Mouse (Mus musculus) thymus, adult 2 months (tissue): ENCODE data around the gene Ints4.

Source experiments
- CTCF ChIP-seq: fragments of 200-500 bp; IDR thresholded peaks from 2 replicates; pipeline ENCODE4 v1.5.1; 2012; ENCODE audit warnings: mild to moderate bottlenecking, control low read depth, low read length, moderate library complexity, borderline replicate concordance; ENCODE audit not compliant: control insufficient read depth, poor library complexity, insufficient read depth; ENCODE audit errors: extremely low read depth
- POLR2A ChIP-seq: fragments of 200-500 bp; IDR thresholded peaks from 2 replicates; pipeline ENCODE4 v1.6.1; 2012; ENCODE audit warnings: mild to moderate bottlenecking, low read length, control low read depth, moderate library complexity; ENCODE audit not compliant: control insufficient read depth, poor library complexity, insufficient read depth; ENCODE audit errors: extremely low read depth

DNA sequence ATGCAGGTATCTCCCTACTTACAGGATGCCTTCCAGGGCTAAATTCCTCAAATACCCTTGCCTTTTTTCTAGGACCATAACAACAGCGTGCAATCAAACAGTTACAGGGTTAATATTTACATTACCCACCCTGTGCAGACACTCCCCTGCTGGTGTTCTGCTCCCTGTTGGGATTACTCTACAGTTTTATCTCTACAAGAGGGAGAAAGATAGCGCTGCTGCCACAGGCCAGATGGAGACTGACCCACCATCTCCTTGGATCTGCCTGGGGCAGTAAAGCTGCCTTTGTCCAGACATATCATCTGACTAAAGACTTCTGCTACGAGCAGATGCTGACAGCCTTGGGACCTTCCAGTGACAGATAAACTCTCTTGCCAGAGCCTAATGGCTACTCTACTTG, 109.7 kb downstream of the Ints4 start:
- TF ChIP-seq CTCF (no peak), POLR2A (no peak)
